Mouse (Mus musculus): ENCODE results near the gene Sp7. TPM values are rescaled to one million over a fixed set of nuclear protein-coding genes. Genes with fewer than 3 reads are reported as not detected.

Gene Sp7
- 0.25 and 0.42 TPM in 2 replicates for polyA plus RNA-seq (2016; fragmentation: Nextera tagmentation; extraction: Ambion mirVana)

- Histone ChIP-seq H3K4me3 (peak within 1 kb of the TSS; percentile 45), H3K9me3 (no peaks in the 10 kb centered on the region), H3K27ac (peak within 1 kb of the TSS; percentile 68), H3K36me3 (replicated peaks) (no peaks in the 10 kb centered on the region), H3K4me1 (peaks cover 47% of the 10 kb centered on the region), H3K27me3 (ENCODE audit: poor library complexity, severe bottlenecking) (peaks cover 95% of the 10 kb centered on the region)
- peak; percentile 30 for DNase-seq (ENCODE audit: extremely low spot score, low spot score)
- WGBS: 9% methylated on average over 15 of the region's 15 CpGs
Measured at GRCm38 (mm10) chr15:102366733-102367344, at the start of gene Sp7. Gene Sp7, minus strand, starts transcription at chr15:102367182.

DNA sequence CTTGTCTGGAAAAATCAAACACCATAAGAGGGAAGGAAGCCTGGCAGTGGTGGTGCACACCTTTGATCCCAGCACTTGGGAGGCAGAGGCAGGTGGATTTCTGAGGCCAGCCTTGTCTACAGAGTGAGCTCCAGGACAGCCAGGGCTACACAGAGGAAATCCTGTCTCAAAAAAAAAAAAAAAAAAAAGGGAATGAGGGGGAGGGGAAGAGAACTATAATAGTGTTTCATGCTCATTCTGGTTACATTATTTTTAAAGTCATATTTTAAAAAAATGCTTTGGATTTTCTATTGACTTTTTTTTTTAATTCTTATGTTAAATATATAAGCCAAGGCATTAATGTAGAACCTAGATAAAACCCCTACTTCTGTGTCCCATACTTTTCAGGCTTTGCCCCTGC is 46.7 kb upstream of the Sp7 start:
- Histone ChIP-seq H3K9me3 (peaks cover 7% of the 10 kb centered on the region; the same call in 1 of the 2 replicates), H3K4me1 (peaks cover 24% of the 10 kb centered on the region), H3K27ac (no peak overlapping the region), H3K27me3 (ENCODE audit: poor library complexity, severe bottlenecking) (no peaks in the 10 kb centered on the region), H3K36me3 (replicated peaks) (peaks cover 97% of the 10 kb centered on the region), H3K4me3 (no peak overlapping the region)
- no peak for DNase-seq (ENCODE audit: extremely low spot score, low spot score)

- H3K4me1 ChIP-seq: peaks cover 47% of the 10 kb centered on the region
- peaks cover 86% of the 10 kb centered on the region for H3K36me3 ChIP-seq (replicated peaks)
- peaks cover 7% of the 10 kb centered on the region; the same call in 1 of the 2 replicates for H3K9me3 ChIP-seq
- peak overlapping the region; percentile 34; the same call in 1 of the 2 replicates for H3K4me3 ChIP-seq
- no peak for DNase-seq (ENCODE audit: extremely low spot score, low spot score)
- H3K27ac ChIP-seq: no peak overlapping the region
- H3K27me3 ChIP-seq (ENCODE audit: poor library complexity, severe bottlenecking): no peaks in the 10 kb centered on the region
- WGBS: 90% methylated on average over 1 of the region's 1 CpGs
Measured at GRCm38 (mm10) chr15:102411077-102411476, 44.1 kb upstream of the Sp7 start.

DNA sequence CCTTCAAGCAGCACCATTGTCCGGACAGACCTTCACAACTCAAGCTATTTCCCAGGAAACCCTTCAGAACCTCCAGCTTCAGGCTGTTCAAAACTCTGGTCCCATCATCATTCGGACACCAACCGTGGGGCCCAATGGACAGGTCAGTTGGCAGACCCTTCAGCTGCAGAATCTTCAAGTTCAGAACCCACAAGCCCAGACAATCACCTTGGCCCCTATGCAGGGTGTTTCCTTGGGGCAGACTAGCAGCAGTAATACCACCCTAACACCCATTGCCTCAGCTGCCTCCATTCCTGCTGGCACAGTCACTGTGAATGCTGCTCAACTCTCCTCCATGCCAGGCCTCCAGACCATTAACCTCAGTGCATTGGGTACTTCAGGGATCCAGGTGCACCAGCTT is 42.3 kb upstream of the Sp7 start:
- Histone ChIP-seq H3K9me3 (peaks cover 7% of the 10 kb centered on the region; the same call in 1 of the 2 replicates), H3K4me3 (peak overlapping the region; percentile 34; the same call in 1 of the 2 replicates), H3K27me3 (ENCODE audit: poor library complexity, severe bottlenecking) (no peaks in the 10 kb centered on the region), H3K4me1 (peaks cover 55% of the 10 kb centered on the region), H3K36me3 (replicated peaks) (peaks cover 68% of the 10 kb centered on the region), H3K27ac (no peak overlapping the region)
- no peak for DNase-seq (ENCODE audit: extremely low spot score, low spot score)
- WGBS: 97% methylated on average over 3 of the region's 3 CpGs

DNA sequence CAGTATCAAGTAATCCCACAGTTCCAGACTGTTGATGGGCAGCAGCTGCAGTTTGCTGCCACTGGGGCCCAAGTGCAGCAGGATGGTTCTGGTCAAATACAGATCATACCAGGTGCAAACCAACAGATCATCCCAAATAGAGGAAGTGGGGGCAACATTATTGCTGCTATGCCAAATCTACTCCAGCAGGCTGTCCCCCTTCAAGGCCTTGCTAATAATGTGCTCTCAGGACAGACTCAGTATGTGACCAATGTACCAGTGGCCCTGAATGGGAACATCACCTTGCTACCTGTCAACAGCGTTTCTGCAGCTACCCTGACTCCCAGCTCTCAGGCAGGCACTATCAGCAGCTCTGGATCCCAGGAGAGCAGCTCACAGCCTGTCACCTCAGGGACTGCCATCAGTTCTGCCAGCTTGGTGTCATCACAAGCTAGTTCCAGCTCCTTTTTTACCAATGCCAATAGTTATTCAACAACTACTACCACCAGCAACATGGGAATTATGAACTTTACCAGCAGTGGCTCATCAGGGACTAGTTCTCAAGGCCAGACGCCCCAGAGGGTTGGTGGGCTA is 41.7 kb upstream of the Sp7 start:
- 84% methylated on average over 2 of the region's 2 CpGs for WGBS
- H3K9me3 ChIP-seq: peaks cover 7% of the 10 kb centered on the region; the same call in 1 of the 2 replicates
- no peaks in the 10 kb centered on the region for H3K27me3 ChIP-seq (ENCODE audit: poor library complexity, severe bottlenecking)
- H3K4me3 ChIP-seq: peak overlapping the region; percentile 34; the same call in 1 of the 2 replicates
- no peak overlapping the region for H3K27ac ChIP-seq
- peaks cover 55% of the 10 kb centered on the region for H3K4me1 ChIP-seq
- DNase-seq (ENCODE audit: extremely low spot score, low spot score): no peak
- H3K36me3 ChIP-seq (replicated peaks): peaks cover 62% of the 10 kb centered on the region

DNA sequence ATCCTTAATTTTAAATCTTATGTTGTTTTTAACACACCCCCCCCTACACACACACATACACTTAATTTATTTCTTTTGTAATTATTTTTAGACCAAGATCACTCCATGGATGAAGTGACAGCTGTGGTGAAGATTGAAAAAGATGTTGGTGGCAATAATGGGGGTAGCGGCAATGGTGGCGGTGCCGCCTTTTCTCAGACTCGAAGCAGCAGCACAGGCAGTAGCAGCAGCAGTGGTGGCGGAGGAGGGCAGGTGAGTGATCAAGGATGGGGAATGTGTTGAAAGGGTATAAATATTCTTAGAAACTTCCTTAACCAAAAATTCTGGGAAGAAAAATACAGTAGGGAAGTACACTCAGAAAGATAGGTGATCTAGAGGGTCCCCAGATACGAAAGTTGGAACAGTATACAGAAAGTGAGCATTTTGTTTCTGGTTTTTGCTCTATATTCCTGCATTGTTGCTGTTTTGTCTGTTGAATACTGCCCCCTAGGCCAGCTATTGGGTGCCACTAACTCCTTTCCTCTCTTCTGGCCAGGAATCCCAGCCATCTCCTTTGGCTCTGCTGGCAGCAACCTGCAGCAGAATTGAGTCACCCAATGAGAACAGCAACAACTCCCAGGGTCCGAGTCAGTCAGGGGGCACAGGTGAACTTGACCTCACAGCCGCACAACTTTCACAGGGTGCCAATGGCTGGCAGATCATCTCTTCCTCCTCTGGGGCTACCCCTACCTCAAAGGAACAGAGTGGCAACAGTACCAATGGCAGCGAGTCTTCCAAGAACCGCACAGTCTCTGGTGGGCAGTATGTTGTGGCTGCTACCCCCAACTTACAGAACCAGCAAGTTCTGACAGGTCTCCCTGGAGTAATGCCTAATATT is 40.9 kb upstream of the Sp7 start:
- H3K27ac ChIP-seq: no peak overlapping the region
- H3K36me3 ChIP-seq (replicated peaks): peaks cover 54% of the 10 kb centered on the region
- H3K4me3 ChIP-seq: peak overlapping the region; percentile 34; the same call in 1 of the 2 replicates
- peaks cover 7% of the 10 kb centered on the region; the same call in 1 of the 2 replicates for H3K9me3 ChIP-seq
- no peak for DNase-seq (ENCODE audit: extremely low spot score, low spot score)
- WGBS: 96% methylated on average over 10 of the region's 10 CpGs
- peaks cover 55% of the 10 kb centered on the region for H3K4me1 ChIP-seq
- H3K27me3 ChIP-seq (ENCODE audit: poor library complexity, severe bottlenecking): no peaks in the 10 kb centered on the region

GRCm38 (mm10) chr15:102406912-102407580 is 40.1 kb upstream of the Sp7 start:
- Histone ChIP-seq H3K9me3 (no peaks in the 10 kb centered on the region; the same call in 1 of the 2 replicates), H3K27me3 (ENCODE audit: poor library complexity, severe bottlenecking) (no peaks in the 10 kb centered on the region), H3K27ac (peak overlapping the region; percentile 99), H3K4me3 (peak overlapping the region; percentile 79), H3K36me3 (replicated peaks) (peaks cover 46% of the 10 kb centered on the region), H3K4me1 (peaks cover 55% of the 10 kb centered on the region)
- WGBS: 37% methylated on average over 3 of the region's 3 CpGs
- no peak for DNase-seq (ENCODE audit: extremely low spot score, low spot score)

DNA sequence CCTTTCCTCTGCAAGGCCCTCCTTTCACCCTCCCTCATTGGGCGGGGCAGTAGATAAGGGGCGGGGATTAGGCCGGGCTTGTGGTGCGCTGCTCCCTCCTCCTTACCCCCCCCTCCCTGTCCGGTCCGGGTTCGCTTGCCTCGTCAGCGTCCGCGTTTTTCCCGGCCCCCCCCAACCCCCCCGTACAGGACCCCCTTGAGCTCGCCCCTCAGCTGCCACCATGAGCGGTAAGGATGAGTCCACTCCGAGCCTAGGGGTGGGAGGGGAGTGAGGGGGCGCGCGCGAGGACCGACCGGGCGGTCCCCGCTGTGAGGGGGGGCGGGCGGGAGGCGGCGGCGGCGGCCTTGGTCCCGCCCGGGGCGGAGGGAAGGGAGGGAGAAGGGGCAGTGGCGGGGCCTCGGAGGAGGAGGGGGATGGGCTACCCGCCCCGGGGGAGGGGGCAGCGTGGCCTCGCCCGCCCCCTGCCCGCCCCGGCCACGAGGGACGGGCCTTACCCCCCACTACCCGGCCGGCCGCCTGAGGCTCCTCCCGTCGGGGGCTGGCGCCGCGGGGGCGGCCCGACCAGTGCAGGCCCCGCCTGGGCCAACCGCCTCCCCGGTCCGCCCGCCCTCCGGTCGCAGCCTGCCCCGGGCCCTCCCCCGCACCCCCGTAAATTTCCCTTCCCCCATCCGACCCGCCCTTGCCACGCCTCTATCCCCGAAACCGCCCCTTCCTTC is 39.4 kb upstream of the Sp7 start:
- DNase-seq (ENCODE audit: extremely low spot score, low spot score): peak; percentile 77
- H3K4me1 ChIP-seq: peaks cover 55% of the 10 kb centered on the region
- peaks cover 39% of the 10 kb centered on the region for H3K36me3 ChIP-seq (replicated peaks)
- H3K27ac ChIP-seq: peak overlapping the region; percentile 99
- WGBS: under 1% methylated on average over 25 of the region's 69 CpGs
- H3K4me3 ChIP-seq: peak overlapping the region; percentile 79
- H3K27me3 ChIP-seq (ENCODE audit: poor library complexity, severe bottlenecking): no peaks in the 10 kb centered on the region
- no peaks in the 10 kb centered on the region for H3K9me3 ChIP-seq

- under 1% methylated on average over 38 of the region's 38 CpGs for WGBS
- DNase-seq (ENCODE audit: extremely low spot score, low spot score): peak; percentile 98
- Histone ChIP-seq H3K27me3 (ENCODE audit: poor library complexity, severe bottlenecking) (no peaks in the 10 kb centered on the region), H3K4me1 (peaks cover 58% of the 10 kb centered on the region), H3K9me3 (no peaks in the 10 kb centered on the region), H3K4me3 (peak within 1 kb of the TSS; percentile 79), H3K36me3 (replicated peaks) (peaks cover 32% of the 10 kb centered on the region), H3K27ac (peak within 1 kb of the TSS; percentile 99)
Measured at GRCm38 (mm10) chr15:102405489-102406195, 38.7 kb upstream of the Sp7 start, which contains the start of gene Sp1. Gene Sp1, plus strand, starts transcription at chr15:102406143.

DNA sequence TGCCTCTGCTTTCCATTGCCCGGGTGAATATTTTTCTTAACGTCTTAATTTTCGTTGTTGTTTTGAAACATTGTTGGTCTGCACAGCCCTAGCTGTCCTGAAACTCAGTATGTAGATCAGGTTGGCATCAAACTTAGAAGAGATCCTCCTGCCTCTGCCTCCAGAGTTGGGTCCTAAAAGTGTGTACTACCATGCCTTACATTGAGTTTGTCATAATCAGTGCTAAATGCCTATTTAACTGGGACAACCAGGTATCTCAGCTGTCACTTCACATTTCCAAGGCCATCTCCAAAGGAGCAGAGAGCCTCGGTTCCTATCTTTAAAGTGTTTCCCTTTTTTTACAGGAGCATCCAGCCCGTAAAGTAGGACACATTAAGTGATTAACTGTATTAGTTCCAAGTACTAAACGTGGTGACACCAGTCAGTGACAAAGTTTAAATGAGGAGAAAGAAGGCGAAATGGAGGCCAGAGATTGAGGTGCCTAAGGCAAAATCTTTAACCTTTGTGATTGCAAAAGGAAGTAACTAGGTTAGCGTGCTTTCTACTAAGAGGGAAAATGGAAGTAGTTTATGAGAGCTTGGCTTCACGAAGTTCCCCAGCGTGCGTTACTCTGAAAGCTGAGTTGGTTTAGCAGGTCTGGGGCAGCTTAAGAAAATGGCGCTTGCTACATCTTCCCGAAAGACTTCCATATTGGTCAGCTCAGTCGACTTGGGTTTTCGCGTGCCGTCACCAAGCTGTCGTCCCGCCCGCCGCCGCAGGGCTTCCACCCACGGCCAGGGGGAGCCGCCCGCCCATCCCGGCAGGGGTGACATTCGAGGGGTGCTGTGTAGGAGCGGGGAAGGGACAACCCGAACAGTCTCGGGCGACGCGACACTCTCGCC is 37.9 kb upstream of the Sp7 start:
- Histone ChIP-seq H3K9me3 (no peaks in the 10 kb centered on the region), H3K27me3 (ENCODE audit: poor library complexity, severe bottlenecking) (no peaks in the 10 kb centered on the region), H3K27ac (peak overlapping the region; percentile 99), H3K4me1 (peaks cover 58% of the 10 kb centered on the region), H3K4me3 (peak overlapping the region; percentile 79), H3K36me3 (replicated peaks) (peaks cover 24% of the 10 kb centered on the region)
- no peak for DNase-seq (ENCODE audit: extremely low spot score, low spot score)
- WGBS: 17% methylated on average over 34 of the region's 34 CpGs

GRCm38 (mm10) chr15:102402210-102402609 is 35.2 kb upstream of the Sp7 start:
- Histone ChIP-seq H3K27me3 (ENCODE audit: poor library complexity, severe bottlenecking) (no peaks in the 10 kb centered on the region), H3K4me1 (peaks cover 48% of the 10 kb centered on the region), H3K27ac (no peak overlapping the region), H3K4me3 (no peak overlapping the region), H3K9me3 (no peaks in the 10 kb centered on the region), H3K36me3 (replicated peaks) (no peaks in the 10 kb centered on the region)
- DNase-seq (ENCODE audit: extremely low spot score, low spot score): no peak
- WGBS: 98% methylated on average over 3 of the region's 3 CpGs

All from forebrain, embryonic 10.5 days (tissue).